Mouse (Mus musculus) kidney, adult 2 months (tissue): Measurements from ENCODE around the gene F5.

Experiments used
- CTCF ChIP-seq: fragments of 200-500 bp; conservative IDR thresholded peaks from 2 replicates; pipeline ENCODE4 v1.5.1; 2011; ENCODE audit warnings: low read depth, mild to moderate bottlenecking, control low read depth, low read length, moderate library complexity, mixed read lengths; ENCODE audit not compliant: insufficient read depth, insufficient read length
- POLR2A ChIP-seq: fragments of 200-500 bp; IDR thresholded peaks from one replicate; pipeline ENCODE4 v1.6.1; 2011; ENCODE audit warnings: low read depth, low read length, control low read depth

GRCm38 (mm10) chr1:164185316-164185715, 33.7 kb downstream of the F5 start:
- TF ChIP-seq POLR2A (no peak), CTCF (no peak)
